Mouse (Mus musculus): ENCODE measurements around the gene Olfr1393. TPM values are rescaled to one million over a fixed set of nuclear protein-coding genes. Genes with fewer than 3 reads are reported as not detected.
"Not testable (repeated sequence)": the region's sequence is repeated elsewhere in the genome, so short reads cannot be mapped to it uniquely, and the experiment has no call there.

Gene Olfr1393
- polyA plus RNA-seq, 1 experiment from 2014 or later: not detected

- no peak for ATAC-seq (ENCODE audit: low FRiP score)
- WGBS: 93% methylated on average over 9 of the region's 9 CpGs
- no peak overlapping the region for H3K4me2 ChIP-seq
Observed at GRCm38 (mm10) chr11:49269761-49270160, 8.3 kb upstream of the Olfr1393 start.

GRCm38 (mm10) chr11:49270368-49270767 is 7.7 kb upstream of the Olfr1393 start:
- no peaks in the 10 kb centered on the region for H3K4me1 ChIP-seq (ENCODE audit: control insufficient read depth, insufficient read depth, low read length)
- H3K36me3 ChIP-seq (ENCODE audit: control insufficient read depth, insufficient read depth, low read length): no peaks in the 10 kb centered on the region
- H3K9ac ChIP-seq (ENCODE audit: low read length): no peak overlapping the region
- ATAC-seq (ENCODE audit: low FRiP score): no peak
- no peaks in the 10 kb centered on the region for H3K9me3 ChIP-seq (ENCODE audit: control insufficient read depth, low read length)
- H3K27ac ChIP-seq (ENCODE audit: low read depth, low read length): no peak overlapping the region
- no peak overlapping the region for H3K4me2 ChIP-seq
- no peak for DNase-seq (ENCODE audit: low spot score, missing footprints)
- 91% methylated on average over 4 of the region's 4 CpGs for WGBS
- no peak overlapping the region for H3K4me3 ChIP-seq (ENCODE audit: low read depth, low read length)
- H3K27me3 ChIP-seq (ENCODE audit: control insufficient read depth, insufficient read depth, low read length): no peaks in the 10 kb centered on the region

More at GRCm38 (mm10) chr11:49269761-49270160, 8.3 kb upstream of the Olfr1393 start:
- H3K4me3 ChIP-seq (ENCODE audit: low read depth, low read length): no peak overlapping the region
- H3K9me3 ChIP-seq (ENCODE audit: control insufficient read depth, low read length): no peaks in the 10 kb centered on the region
- H3K27ac ChIP-seq (ENCODE audit: low read depth, low read length): no peak overlapping the region
- H3K4me1 ChIP-seq (ENCODE audit: control insufficient read depth, insufficient read depth, low read length): no peaks in the 10 kb centered on the region
- H3K36me3 ChIP-seq (ENCODE audit: control insufficient read depth, insufficient read depth, low read length): no peaks in the 10 kb centered on the region
- no peaks in the 10 kb centered on the region for H3K27me3 ChIP-seq (ENCODE audit: control insufficient read depth, insufficient read depth, low read length)
- DNase-seq (ENCODE audit: low spot score, missing footprints): no peak
- H3K9ac ChIP-seq (ENCODE audit: low read length): no peak overlapping the region

- 29% methylated on average over 7 of the region's 7 CpGs for WGBS
- H3K4me1 ChIP-seq (ENCODE audit: control insufficient read depth, insufficient read depth, low read length): no peaks in the 10 kb centered on the region
- ATAC-seq (ENCODE audit: low FRiP score): peak; percentile 63
- no peak overlapping the region for H3K27ac ChIP-seq (ENCODE audit: low read depth, low read length)
- no peaks in the 10 kb centered on the region for H3K27me3 ChIP-seq (ENCODE audit: control insufficient read depth, insufficient read depth, low read length)
- no peaks in the 10 kb centered on the region for H3K36me3 ChIP-seq (ENCODE audit: control insufficient read depth, insufficient read depth, low read length)
- H3K4me3 ChIP-seq (ENCODE audit: low read depth, low read length): no peak overlapping the region
- no peak overlapping the region for H3K4me2 ChIP-seq
- no peak overlapping the region for H3K9ac ChIP-seq (ENCODE audit: low read length)
- peak; percentile 92 for DNase-seq (ENCODE audit: low spot score, missing footprints)
- H3K9me3 ChIP-seq (ENCODE audit: control insufficient read depth, low read length): no peaks in the 10 kb centered on the region
Observed at GRCm38 (mm10) chr11:49271334-49271733, 6.8 kb upstream of the Olfr1393 start.

- Histone ChIP-seq H3K27me3 (ENCODE audit: control insufficient read depth, insufficient read depth, low read length) (no peaks in the 10 kb centered on the region), H3K36me3 (ENCODE audit: control insufficient read depth, insufficient read depth, low read length) (no peaks in the 10 kb centered on the region), H3K4me1 (ENCODE audit: control insufficient read depth, insufficient read depth, low read length) (no peaks in the 10 kb centered on the region), H3K27ac (ENCODE audit: low read depth, low read length) (no peak overlapping the region), H3K9me3 (ENCODE audit: control insufficient read depth, low read length) (no peaks in the 10 kb centered on the region), H3K4me2 (no peak overlapping the region), H3K4me3 (ENCODE audit: low read depth, low read length) (no peak overlapping the region), H3K9ac (ENCODE audit: low read length) (no peak overlapping the region)
- DNase-seq (ENCODE audit: low spot score, missing footprints): no peak
- WGBS: 69% methylated on average over 11 of the region's 11 CpGs
- ATAC-seq (ENCODE audit: low FRiP score): no peak
Observed at GRCm38 (mm10) chr11:49273834-49274519, 4.1 kb upstream of the Olfr1393 start.

GRCm38 (mm10) chr11:49284982-49285381 is 6.9 kb downstream of the Olfr1393 start, which contains the start of gene Olfr1392:
Gene Olfr1392 (plus strand): TSS chr11:49285282.
- ATAC-seq (ENCODE audit: low FRiP score); H3K4me3 ChIP-seq (ENCODE audit: low read depth, low read length): not testable (repeated sequence)
- 67% methylated on average over 1 of the region's 1 CpGs for WGBS

GRCm38 (mm10) chr11:49287251-49287650 is 9.1 kb downstream of the Olfr1393 start:
- H3K4me2 ChIP-seq: no peak overlapping the region
- no peaks in the 10 kb centered on the region for H3K4me1 ChIP-seq (ENCODE audit: control insufficient read depth, insufficient read depth, low read length)
- no peaks in the 10 kb centered on the region for H3K9me3 ChIP-seq (ENCODE audit: control insufficient read depth, low read length)
- H3K27me3 ChIP-seq (ENCODE audit: control insufficient read depth, insufficient read depth, low read length): no peaks in the 10 kb centered on the region
- ATAC-seq (ENCODE audit: low FRiP score) (no peak), DNase-seq (ENCODE audit: low spot score, missing footprints) (no peak)
- 85% methylated on average over 2 of the region's 2 CpGs for WGBS
- H3K4me3 ChIP-seq (ENCODE audit: low read depth, low read length): no peak overlapping the region
- no peak overlapping the region for H3K9ac ChIP-seq (ENCODE audit: low read length)
- H3K27ac ChIP-seq (ENCODE audit: low read depth, low read length): no peak overlapping the region
- no peaks in the 10 kb centered on the region for H3K36me3 ChIP-seq (ENCODE audit: control insufficient read depth, insufficient read depth, low read length)

More at GRCm38 (mm10) chr11:49284982-49285381, 6.9 kb downstream of the Olfr1393 start, which contains the start of gene Olfr1392:
- not testable (repeated sequence) for DNase-seq (ENCODE audit: low spot score, missing footprints); H3K9me3 ChIP-seq (ENCODE audit: control insufficient read depth, low read length); H3K36me3 ChIP-seq (ENCODE audit: control insufficient read depth, insufficient read depth, low read length); H3K4me2 ChIP-seq; H3K27ac ChIP-seq (ENCODE audit: low read depth, low read length); H3K4me1 ChIP-seq (ENCODE audit: control insufficient read depth, insufficient read depth, low read length); H3K27me3 ChIP-seq (ENCODE audit: control insufficient read depth, insufficient read depth, low read length); H3K9ac ChIP-seq (ENCODE audit: low read length)

GRCm38 (mm10) chr11:49292777-49293176 is 14.7 kb downstream of the Olfr1393 start:
- Histone ChIP-seq H3K9ac (ENCODE audit: low read length) (no peak overlapping the region), H3K27me3 (ENCODE audit: control insufficient read depth, insufficient read depth, low read length) (no peaks in the 10 kb centered on the region), H3K9me3 (ENCODE audit: control insufficient read depth, low read length) (no peaks in the 10 kb centered on the region), H3K27ac (ENCODE audit: low read depth, low read length) (no peak overlapping the region), H3K36me3 (ENCODE audit: control insufficient read depth, insufficient read depth, low read length) (no peaks in the 10 kb centered on the region), H3K4me3 (ENCODE audit: low read depth, low read length) (no peak overlapping the region), H3K4me2 (no peak overlapping the region), H3K4me1 (ENCODE audit: control insufficient read depth, insufficient read depth, low read length) (no peaks in the 10 kb centered on the region)
- ATAC-seq (ENCODE audit: low FRiP score) (no peak), DNase-seq (ENCODE audit: low spot score, missing footprints) (no peak)
- 73% methylated on average over 3 of the region's 3 CpGs for WGBS

- Histone ChIP-seq H3K27me3 (ENCODE audit: control insufficient read depth, insufficient read depth, low read length) (no peaks in the 10 kb centered on the region), H3K4me3 (ENCODE audit: low read depth, low read length) (no peak within 1 kb of the TSS), H3K9me3 (ENCODE audit: control insufficient read depth, low read length) (no peaks in the 10 kb centered on the region), H3K9ac (ENCODE audit: low read length) (no peak within 1 kb of the TSS), H3K4me2 (no peak within 1 kb of the TSS), H3K36me3 (ENCODE audit: control insufficient read depth, insufficient read depth, low read length) (no peaks in the 10 kb centered on the region), H3K4me1 (ENCODE audit: control insufficient read depth, insufficient read depth, low read length) (no peaks in the 10 kb centered on the region), H3K27ac (ENCODE audit: low read depth, low read length) (no peak within 1 kb of the TSS)
- ATAC-seq (ENCODE audit: low FRiP score) (no peak), DNase-seq (ENCODE audit: low spot score, missing footprints) (no peak)
Observed at GRCm38 (mm10) chr11:49304441-49304840, 26.3 kb downstream of the Olfr1393 start, which contains the start of gene Olfr10. Gene Olfr10 (plus strand): TSS chr11:49304741.

GRCm38 (mm10) chr11:49308547-49308946 is 30.4 kb downstream of the Olfr1393 start:
- WGBS: 89% methylated on average over 5 of the region's 5 CpGs

More at GRCm38 (mm10) chr11:49308547-49308946, 30.4 kb downstream of the Olfr1393 start:
- H3K27ac ChIP-seq (ENCODE audit: low read depth, low read length); DNase-seq (ENCODE audit: low spot score, missing footprints); H3K9ac ChIP-seq (ENCODE audit: low read length); H3K4me2 ChIP-seq; H3K4me3 ChIP-seq (ENCODE audit: low read depth, low read length); H3K4me1 ChIP-seq (ENCODE audit: control insufficient read depth, insufficient read depth, low read length); ATAC-seq (ENCODE audit: low FRiP score); H3K9me3 ChIP-seq (ENCODE audit: control insufficient read depth, low read length); H3K36me3 ChIP-seq (ENCODE audit: control insufficient read depth, insufficient read depth, low read length); H3K27me3 ChIP-seq (ENCODE audit: control insufficient read depth, insufficient read depth, low read length): not testable (repeated sequence)

Measured in midbrain, embryonic 11.5 days (tissue).